Mouse (Mus musculus): Measurements from ENCODE around the gene Cd69.

GRCm38 (mm10) chr6:129276483-129276882, 1.2 kb upstream of the Cd69 start:
- TF ChIP-seq CTCF (conservative IDR thresholded peaks at IDR 0.05; ENCODE audit: insufficient read depth, insufficient read length, low read depth, low read length) (no peak), POLR2A (IDR thresholded peaks at IDR 0.05; ENCODE audit: low read depth, low read length) (no peak)
